Mouse (Mus musculus) kidney, embryonic 14.5 days (tissue): ENCODE data around the gene Slc6a17. TPM values are rescaled to one million over a fixed set of nuclear protein-coding genes. Genes with fewer than 3 reads are reported as not detected.

Source experiments
- ATAC-seq: fragments of 200-750 bp; cut with Nextera tagmentation; 2 replicates; pipeline ENCODE4 v1.8.0; 2017; ENCODE audit warnings: moderate number of reproducible peaks, mild to moderate bottlenecking, moderate TSS enrichment, moderate library complexity; ENCODE audit not compliant: low FRiP score, low TSS enrichment
- H3K27ac ChIP-seq: fragments of 300-500 bp; sonication (generic); 2 replicates; pipeline ENCODE4 v1.5.1; 2014; ENCODE audit warnings: low read depth, mild to moderate bottlenecking, low read length, moderate library complexity, mixed read lengths
- H3K27me3 ChIP-seq: fragments of 300-500 bp; sonication (generic); 2 replicates; pipeline ENCODE4 v1.6.1; 2014; ENCODE audit warnings: mild to moderate bottlenecking, low read length; ENCODE audit not compliant: control insufficient read depth, insufficient read depth
- H3K36me3 ChIP-seq: fragments of 300-500 bp; sonication (generic); 2 replicates; pipeline ENCODE4 v1.6.1; 2014; ENCODE audit warnings: low read length, mixed read lengths; ENCODE audit not compliant: control insufficient read depth, insufficient read depth
- H3K4me1 ChIP-seq: fragments of 300-500 bp; sonication (generic); 2 replicates; pipeline ENCODE4 v1.6.1; 2014; ENCODE audit warnings: low read length, mixed read lengths; ENCODE audit not compliant: control insufficient read depth, insufficient read depth
- H3K4me2 ChIP-seq: fragments of 300-500 bp; sonication (generic); replicated peaks from 2 replicates; pipeline ENCODE4 v1.6.1; 2014; ENCODE audit warnings: low read depth, mild to moderate bottlenecking, low read length
- H3K4me3 ChIP-seq: fragments of 300-500 bp; sonication (generic); 2 replicates; pipeline ENCODE4 v1.5.1; 2014; ENCODE audit warnings: mild to moderate bottlenecking, low read length
- H3K9ac ChIP-seq: fragments of 300-500 bp; sonication (generic); 2 replicates; pipeline ENCODE4 v1.6.1; 2014; ENCODE audit warnings: low read depth, mild to moderate bottlenecking, low read length, moderate library complexity
- H3K9me3 ChIP-seq: fragments of 300-500 bp; sonication (generic); 2 replicates; pipeline ENCODE4 v1.6.1; 2016; ENCODE audit warnings: low read length; ENCODE audit not compliant: control insufficient read depth
- WGBS: fragments of 180-500 bp; shearing (Covaris S2); extraction: QIAGEN DNeasy Blood & Tissue Kit; methylation state at CpG from one replicate; pipeline ENCODE4 v1.1.7; 2014; 5-methylcytosine and 5-hydroxymethylcytosine counted together
- polyA plus RNA-seq: library from polyadenylated mRNA; unstranded; fragments of >200 nt; fragmentation: Nextera tagmentation; extraction: Ambion mirVana; gene quantifications from 2 replicates; pipeline ENCODE4 v1.2.1, GENCODE M21; 2014

The Slc6a17 gene
- polyA plus RNA-seq, 1 experiment from 2014 or later = 2.9 TPM

- 59% methylated on average over 13 of the region's 13 CpGs for WGBS
- ATAC-seq = no peak
Measured at GRCm38 (mm10) chr3:107496086-107496850, 21.6 kb downstream of the Slc6a17 start.

GRCm38 (mm10) chr3:107495524-107495923 lies 22.3 kb downstream of the Slc6a17 start:
- no peak overlapping the region for H3K27ac ChIP-seq
- 88% methylated on average over 6 of the region's 6 CpGs for WGBS
- H3K4me3 ChIP-seq = no peak overlapping the region
- no peak overlapping the region for H3K9ac ChIP-seq
- peaks cover 4% of the 10 kb centered on the region; the same call in 1 of the 2 replicates for H3K4me1 ChIP-seq
- H3K9me3 ChIP-seq = peaks cover 10% of the 10 kb centered on the region
- H3K27me3 ChIP-seq = no peaks in the 10 kb centered on the region
- no peaks in the 10 kb centered on the region for H3K36me3 ChIP-seq
- ATAC-seq = no peak
- no peak overlapping the region for H3K4me2 ChIP-seq

More at GRCm38 (mm10) chr3:107496086-107496850, 21.6 kb downstream of the Slc6a17 start:
- Histone ChIP-seq H3K4me1 (no peaks in the 10 kb centered on the region; the same call in 1 of the 2 replicates), H3K36me3 (no peaks in the 10 kb centered on the region), H3K4me3 (no peak overlapping the region), H3K4me2 (no peak overlapping the region), H3K27ac (no peak overlapping the region), H3K9me3 (peaks cover 14% of the 10 kb centered on the region), H3K9ac (no peak overlapping the region), H3K27me3 (no peaks in the 10 kb centered on the region)

DNA sequence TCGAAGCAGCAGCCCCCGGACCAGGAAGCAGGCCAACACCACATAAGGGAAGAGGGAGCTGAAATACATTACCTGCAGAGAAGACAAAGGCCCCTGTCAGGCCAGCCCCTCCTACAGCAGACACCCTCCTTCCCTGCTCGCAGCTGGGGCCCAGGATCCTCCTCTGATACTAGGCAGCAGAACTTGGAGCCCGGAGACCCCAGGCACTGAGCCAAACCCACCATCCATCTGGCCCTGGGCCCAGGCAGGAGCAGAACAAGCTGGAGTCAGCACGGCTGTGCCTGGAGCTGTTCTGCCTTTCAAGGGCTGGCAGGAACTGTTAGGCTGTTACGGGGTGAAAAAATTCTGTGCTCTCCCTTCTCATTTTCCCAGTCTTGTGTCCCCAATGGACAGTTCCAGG lies 26.4 kb downstream of the Slc6a17 start:
- no peak overlapping the region for H3K27ac ChIP-seq
- peak; percentile 58; the same call in 1 of the 2 replicates for ATAC-seq
- no peak overlapping the region for H3K4me2 ChIP-seq
- H3K9ac ChIP-seq = no peak overlapping the region
- no peaks in the 10 kb centered on the region for H3K36me3 ChIP-seq
- WGBS = 56% methylated on average over 6 of the region's 6 CpGs
- peaks cover 4% of the 10 kb centered on the region; the same call in 1 of the 2 replicates for H3K4me1 ChIP-seq
- H3K27me3 ChIP-seq = no peaks in the 10 kb centered on the region
- H3K4me3 ChIP-seq = no peak overlapping the region
- H3K9me3 ChIP-seq = no peaks in the 10 kb centered on the region

DNA sequence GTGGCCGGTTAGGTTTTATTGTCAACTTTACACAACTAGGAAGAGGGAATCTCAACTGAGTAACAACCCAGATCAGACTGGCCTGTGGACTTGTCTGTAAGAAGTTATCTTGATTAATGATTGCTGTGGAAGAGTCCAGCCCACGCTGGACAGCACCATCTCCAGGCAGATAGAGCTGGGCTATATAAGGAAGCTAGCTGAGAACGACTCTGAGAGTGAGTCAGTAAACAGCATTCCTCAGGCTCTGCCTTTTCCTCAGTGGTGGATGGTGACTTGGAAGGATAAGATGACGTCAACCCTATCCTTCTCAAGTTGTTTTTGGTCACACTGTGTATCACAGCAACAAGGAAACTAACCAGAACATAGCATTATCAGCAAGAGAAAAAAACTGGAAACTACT lies 29.2 kb downstream of the Slc6a17 start:
- 46% methylated on average over 4 of the region's 4 CpGs for WGBS
- Histone ChIP-seq H3K4me2 (no peak overlapping the region), H3K27ac (no peak overlapping the region), H3K4me3 (no peak overlapping the region), H3K9ac (no peak overlapping the region), H3K27me3 (no peaks in the 10 kb centered on the region), H3K9me3 (no peaks in the 10 kb centered on the region), H3K36me3 (no peaks in the 10 kb centered on the region), H3K4me1 (peaks cover 4% of the 10 kb centered on the region; the same call in 1 of the 2 replicates)
- no peak for ATAC-seq

DNA sequence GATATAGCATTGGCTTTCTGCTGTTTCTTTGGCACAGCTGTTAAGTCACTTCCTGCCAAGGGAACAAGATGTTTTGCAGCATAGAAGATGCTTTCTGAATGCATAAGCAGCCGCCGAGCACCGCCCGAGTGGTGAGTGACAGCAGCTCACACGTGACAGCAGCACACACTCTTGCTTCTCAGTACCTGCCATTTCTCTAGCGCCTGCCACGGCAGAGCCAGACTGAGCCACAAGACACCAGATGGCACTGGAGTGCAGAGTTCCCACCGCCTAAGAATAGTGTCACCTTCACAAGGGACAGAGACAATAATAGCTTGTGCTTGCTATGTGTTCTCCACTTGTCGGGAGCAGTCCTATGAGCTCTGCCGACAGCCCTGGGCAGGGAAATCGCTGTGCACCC lies 34.5 kb downstream of the Slc6a17 start:
- peak; percentile 28; the same call in 1 of the 2 replicates for ATAC-seq
- Histone ChIP-seq H3K36me3 (no peaks in the 10 kb centered on the region), H3K4me3 (no peak overlapping the region), H3K27me3 (no peaks in the 10 kb centered on the region), H3K4me2 (no peak overlapping the region), H3K9ac (no peak overlapping the region), H3K4me1 (no peaks in the 10 kb centered on the region), H3K9me3 (no peaks in the 10 kb centered on the region), H3K27ac (no peak overlapping the region)
- WGBS = 53% methylated on average over 11 of the region's 11 CpGs

GRCm38 (mm10) chr3:107480660-107481059 lies 37.2 kb downstream of the Slc6a17 start:
- H3K4me2 ChIP-seq = no peak overlapping the region
- no peaks in the 10 kb centered on the region for H3K4me1 ChIP-seq
- H3K27ac ChIP-seq = no peak overlapping the region
- no peaks in the 10 kb centered on the region for H3K27me3 ChIP-seq
- H3K36me3 ChIP-seq = no peaks in the 10 kb centered on the region
- H3K9ac ChIP-seq = no peak overlapping the region
- 64% methylated on average over 3 of the region's 3 CpGs for WGBS
- ATAC-seq = no peak
- no peak overlapping the region for H3K4me3 ChIP-seq
- H3K9me3 ChIP-seq = no peaks in the 10 kb centered on the region

- Histone ChIP-seq H3K4me2 (no peak overlapping the region), H3K9ac (no peak overlapping the region), H3K9me3 (no peaks in the 10 kb centered on the region), H3K4me3 (no peak overlapping the region), H3K27ac (no peak overlapping the region), H3K36me3 (no peaks in the 10 kb centered on the region), H3K27me3 (peaks cover 3% of the 10 kb centered on the region; the same call in 1 of the 2 replicates), H3K4me1 (no peaks in the 10 kb centered on the region)
- 17% methylated on average over 6 of the region's 6 CpGs for WGBS
- ATAC-seq = peak; percentile 85
Measured at GRCm38 (mm10) chr3:107472198-107472597, 45.6 kb downstream of the Slc6a17 start.

GRCm38 (mm10) chr3:107469059-107469458 lies 48.8 kb downstream of the Slc6a17 start:
- Histone ChIP-seq H3K4me3 (no peak overlapping the region), H3K36me3 (no peaks in the 10 kb centered on the region), H3K4me1 (no peaks in the 10 kb centered on the region), H3K4me2 (no peak overlapping the region), H3K9me3 (no peaks in the 10 kb centered on the region), H3K27me3 (peaks cover 14% of the 10 kb centered on the region; the same call in 1 of the 2 replicates), H3K27ac (no peak overlapping the region), H3K9ac (no peak overlapping the region)
- no peak for ATAC-seq
- WGBS = 78% methylated on average over 4 of the region's 4 CpGs

- Histone ChIP-seq H3K27ac (no peak overlapping the region), H3K27me3 (peaks cover 21% of the 10 kb centered on the region; the same call in 1 of the 2 replicates), H3K9me3 (no peaks in the 10 kb centered on the region), H3K36me3 (no peaks in the 10 kb centered on the region), H3K4me1 (no peaks in the 10 kb centered on the region), H3K9ac (no peak overlapping the region), H3K4me2 (no peak overlapping the region), H3K4me3 (no peak overlapping the region)
- no peak for ATAC-seq
- 88% methylated on average over 11 of the region's 11 CpGs for WGBS
Measured at GRCm38 (mm10) chr3:107468106-107468505, 49.7 kb downstream of the Slc6a17 start.
